Mouse (Mus musculus): ENCODE data around the gene Tnip2.

Tnip2 gene

DNA sequence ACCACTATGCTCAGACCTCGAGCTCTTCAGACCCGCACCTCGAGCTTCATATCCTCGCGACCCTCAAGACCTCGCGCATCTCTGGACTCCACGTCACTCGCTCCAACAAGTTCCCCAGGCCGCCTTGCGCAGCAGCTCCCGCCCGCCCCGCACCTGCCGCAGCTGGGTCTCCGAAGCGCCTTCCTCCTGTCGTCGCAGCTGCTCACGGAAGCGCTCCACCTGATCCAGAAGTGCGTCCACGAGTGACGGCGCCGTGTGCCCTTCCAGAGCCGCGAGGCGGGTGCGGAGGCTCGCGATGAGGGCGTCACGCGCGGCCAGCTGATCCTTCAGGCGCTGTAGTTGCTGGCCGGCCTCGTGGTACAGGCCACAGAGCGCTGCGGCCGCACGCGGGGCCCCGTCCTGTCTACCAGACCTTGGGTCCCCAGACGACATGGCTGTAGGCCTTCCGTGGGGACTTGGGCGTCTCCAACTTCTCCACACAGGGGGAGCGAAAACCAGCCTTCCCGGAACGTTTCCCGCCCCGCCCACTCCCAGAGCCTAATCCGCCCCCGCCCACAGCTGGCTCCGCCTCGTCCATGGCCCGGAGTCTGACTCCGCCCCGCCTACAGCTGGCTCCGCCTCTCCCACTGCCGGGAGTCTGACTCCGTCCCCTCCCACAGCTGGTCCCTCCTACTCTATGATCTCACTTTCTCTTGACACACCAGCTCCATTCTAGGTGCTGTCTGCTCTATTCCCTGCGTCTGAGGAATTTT is at the start of gene Tnip2:
Gene Tnip2, minus strand, starts transcription at position 526 of the 752 bp plus-strand sequence.
- in situ Hi-C loops (cut with MboI, MseI): loop anchor here in 1 of 2 experiments (10.0 kb wide), 1 partner anchor 261 kb away; no protein-coding TSS in a partner anchor

DNA sequence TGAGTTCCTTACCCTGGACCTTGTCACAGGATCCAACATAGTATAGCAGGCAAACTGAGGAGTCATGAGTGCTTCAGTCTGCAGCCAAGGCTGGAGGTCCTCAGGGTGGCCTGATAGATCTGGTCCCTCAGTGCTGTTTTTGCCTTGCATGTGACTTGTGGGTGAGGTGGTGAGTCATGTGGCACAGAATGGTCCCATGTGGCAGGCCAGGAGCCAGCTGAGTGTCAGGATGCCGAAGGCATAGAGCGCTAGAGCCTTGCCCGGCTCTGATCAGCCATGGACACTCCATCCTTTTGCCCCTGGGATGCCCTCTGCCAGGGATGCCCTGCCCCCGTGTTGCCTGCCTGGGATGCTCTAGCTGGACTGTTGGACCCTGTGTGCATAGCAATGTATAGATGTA is 38.0 kb upstream of the Tnip2 start:
- in situ Hi-C loops (cut with MboI, MseI): no loop called here

DNA sequence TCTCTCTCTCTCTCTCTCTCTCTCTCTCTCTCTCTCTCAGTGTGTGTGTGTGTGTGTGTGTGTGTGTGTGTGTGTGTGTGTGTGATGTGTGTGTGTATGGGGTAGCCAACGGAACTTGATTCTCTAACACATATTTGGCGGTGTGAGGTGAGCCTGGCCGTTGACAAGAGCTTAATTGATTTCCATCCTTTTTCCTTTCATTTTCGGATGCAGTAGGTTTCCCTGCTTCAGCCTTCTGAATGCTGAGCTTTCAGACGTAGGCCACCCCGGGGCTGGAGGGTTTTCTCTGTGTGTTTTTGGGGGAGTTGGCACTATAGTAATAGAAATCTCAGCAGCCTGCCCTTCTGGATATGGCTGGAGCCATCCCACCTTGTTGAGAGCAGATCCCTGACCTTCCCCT is 36.5 kb upstream of the Tnip2 start:
- in situ Hi-C loops (cut with MboI, MseI): no loop called here

DNA sequence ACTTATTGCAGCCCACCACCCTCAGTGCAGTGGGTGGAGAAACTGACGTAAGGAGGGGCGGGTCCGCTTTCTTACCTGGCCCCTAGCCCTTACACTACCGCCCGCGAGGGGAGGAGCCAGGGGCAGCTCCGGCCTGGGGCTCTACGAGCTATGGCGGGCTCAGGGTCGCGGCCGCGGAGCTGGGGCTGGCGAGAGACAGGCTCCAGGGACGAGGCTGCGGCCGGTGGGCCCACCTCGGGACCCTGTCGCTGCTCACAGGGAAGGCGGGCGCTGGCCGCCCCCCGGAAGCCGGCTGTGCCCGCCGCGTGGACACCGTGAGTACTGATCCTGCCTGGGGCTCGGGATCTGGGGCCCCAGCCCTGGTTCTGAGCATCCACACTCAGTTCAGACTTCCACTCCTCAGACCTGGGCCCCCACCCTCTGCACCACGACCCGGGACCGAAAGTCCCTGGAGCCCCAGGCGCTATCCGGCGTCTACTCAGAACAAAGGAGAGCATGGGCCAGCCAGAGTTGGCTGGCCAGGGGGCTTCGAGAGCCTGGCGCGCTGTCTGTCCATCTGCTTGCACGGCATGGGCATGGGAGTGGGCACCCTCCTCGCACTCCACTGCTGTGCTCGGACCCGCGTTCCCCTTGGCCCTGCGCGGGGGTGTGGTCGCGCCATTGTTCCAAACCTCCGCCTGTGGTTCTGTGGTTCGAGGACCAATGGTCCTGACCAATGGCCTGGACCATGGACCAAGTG is 35.9 kb upstream of the Tnip2 start:
- in situ Hi-C loops (cut with MboI, MseI): loop anchor here (5.0 kb wide), 1 partner anchor 88 kb away; the partner anchor contains the start of gene Mfsd10 (in 2 of the 2)

DNA sequence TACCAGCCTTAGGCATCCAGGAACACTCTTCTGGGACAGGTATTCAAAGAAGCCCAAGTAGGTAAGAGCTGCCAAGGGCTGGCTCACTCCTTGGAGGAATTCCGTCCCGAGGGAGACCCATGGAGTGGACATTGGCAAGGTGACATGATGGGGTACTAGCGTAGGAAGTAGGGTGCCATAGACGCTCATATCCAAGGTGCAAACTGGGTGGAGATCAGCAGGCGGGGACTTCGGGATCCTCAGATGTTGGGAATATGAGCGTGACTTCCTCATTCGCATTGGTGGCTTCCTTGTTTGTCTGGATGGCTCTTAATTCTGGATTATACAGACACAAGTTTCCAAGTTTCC is 35.3 kb upstream of the Tnip2 start:
- in situ Hi-C loops (cut with MboI, MseI): loop anchor here (5.0 kb wide), 1 partner anchor 88 kb away; the partner anchor contains the start of gene Mfsd10 (in 2 of the 2)

DNA sequence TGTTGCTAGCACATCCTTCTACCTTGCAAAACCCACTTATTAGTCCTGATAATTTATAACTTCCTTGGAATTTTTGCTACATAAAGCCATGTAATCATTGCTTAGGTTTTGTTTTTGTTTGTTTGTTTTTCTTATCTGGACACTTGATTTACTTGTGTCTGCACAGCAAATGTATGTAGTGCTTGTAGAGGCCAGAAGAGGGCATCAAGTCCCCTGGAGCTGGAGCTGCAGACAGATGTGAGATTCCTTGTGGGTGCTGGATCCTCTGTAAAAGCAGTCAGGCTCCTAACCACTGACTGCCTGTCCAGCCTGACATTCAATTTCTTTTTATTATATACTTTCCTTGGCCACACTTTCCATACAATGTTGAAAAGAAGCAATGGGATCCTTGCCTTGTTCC is 33.6 kb upstream of the Tnip2 start:
- in situ Hi-C loops (cut with MboI, MseI): loop anchor here (5.0 kb wide), 1 partner anchor 90 kb away; the partner anchor contains the start of gene Mfsd10 (in 2 of the 2)

DNA sequence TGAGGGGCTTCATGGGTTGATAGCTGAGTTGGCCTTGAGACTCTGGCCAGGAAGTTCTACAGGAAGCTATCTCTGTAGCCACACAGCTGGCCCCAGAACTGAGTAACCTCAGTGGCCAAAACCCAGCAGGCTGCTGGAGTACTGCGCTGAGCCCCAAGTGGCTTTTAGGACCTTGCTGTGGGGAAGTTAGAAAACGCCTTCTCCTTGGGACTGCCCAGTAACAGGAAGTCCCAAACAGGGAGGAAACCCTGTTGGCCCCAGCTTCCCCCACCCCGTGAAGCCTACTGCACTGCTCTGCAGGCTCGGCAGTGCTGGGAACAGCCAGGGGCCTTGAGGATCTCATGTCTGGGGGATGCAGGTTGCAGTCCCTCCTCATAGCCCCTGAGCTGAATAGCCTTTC is 29.3 kb upstream of the Tnip2 start:
- in situ Hi-C loops (cut with MboI, MseI): no loop called here

DNA sequence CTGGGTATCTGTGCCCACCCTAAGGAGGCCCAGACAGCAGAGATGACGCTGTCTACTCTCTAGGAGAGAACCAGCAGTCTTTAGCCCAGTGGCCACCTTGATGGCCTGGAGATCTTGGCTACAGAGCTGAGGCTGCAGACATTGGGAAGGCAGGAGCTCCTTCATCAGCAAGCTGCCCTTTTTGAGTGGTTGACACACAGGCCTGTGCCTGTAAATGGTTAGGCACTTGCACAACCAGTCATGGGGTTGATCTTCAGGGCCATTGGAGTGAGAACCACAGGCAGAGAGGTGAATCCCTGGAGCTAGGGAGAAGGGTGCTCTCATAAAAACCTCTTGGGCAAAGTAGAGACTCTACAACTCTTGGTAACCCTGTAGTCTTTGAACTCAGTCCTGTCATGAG is 28.4 kb upstream of the Tnip2 start:
- in situ Hi-C loops (cut with MboI, MseI): no loop called here

DNA sequence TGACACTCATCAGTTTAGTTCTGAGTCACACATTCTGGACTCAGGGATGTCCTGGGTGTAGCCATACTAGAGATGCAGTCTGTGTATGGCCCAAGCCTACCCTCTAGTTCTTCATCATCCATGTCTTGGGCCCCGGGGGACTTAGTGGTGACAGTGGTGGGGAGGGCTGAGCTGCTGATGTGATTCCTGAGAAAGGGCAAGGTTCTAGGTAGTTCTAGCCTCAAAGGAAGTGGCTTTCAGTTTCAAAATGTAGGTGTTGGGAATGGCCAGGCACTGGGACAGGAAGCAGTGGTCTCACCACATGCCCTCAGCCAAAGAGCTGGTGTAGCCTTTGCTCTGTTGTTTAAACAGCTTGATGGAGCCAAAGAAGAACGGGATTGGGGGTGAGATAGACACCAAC is 25.3 kb upstream of the Tnip2 start:
- in situ Hi-C loops (cut with MboI, MseI): no loop called here

DNA sequence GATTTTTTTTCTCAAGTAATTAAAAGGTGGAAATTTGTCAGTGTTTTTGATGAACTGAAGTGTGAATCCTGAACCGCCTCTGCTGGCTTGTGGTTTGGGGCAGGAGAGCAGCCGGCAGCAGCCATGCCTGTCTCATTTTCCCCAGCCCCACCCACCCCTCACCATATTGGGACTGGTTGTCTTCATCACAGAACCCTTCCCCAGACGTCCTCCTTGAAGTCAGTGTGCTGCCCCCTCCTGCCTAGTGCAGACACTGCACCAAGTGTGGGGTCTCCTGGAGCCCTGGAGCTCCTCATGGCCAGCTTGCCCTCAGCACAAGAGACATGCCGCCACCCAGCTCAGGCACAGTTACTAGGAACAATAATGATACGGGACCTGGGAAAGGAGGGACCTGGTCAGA is 24.7 kb upstream of the Tnip2 start:
- in situ Hi-C loops (cut with MboI, MseI): no loop called here

DNA sequence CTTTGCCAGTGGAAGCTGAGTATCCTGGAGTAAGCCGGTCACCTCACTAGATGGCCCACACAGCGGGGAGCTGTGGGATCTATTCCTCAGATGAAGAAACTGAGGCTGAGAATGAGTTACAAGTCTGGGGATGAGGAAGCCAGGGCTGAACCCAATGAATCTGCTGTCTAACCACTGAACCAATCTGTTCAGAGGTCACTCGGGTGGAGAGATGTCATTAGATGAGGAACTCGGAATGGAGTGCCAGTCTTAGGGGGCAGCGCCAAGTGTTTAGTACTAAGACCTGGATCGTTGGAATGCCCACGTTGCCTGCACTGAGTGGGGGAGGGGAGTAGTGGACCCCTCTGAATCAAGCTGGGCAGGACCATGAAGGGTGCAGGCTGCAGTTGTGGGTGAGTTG is 24.3 kb upstream of the Tnip2 start:
- in situ Hi-C loops (cut with MboI, MseI): no loop called here

DNA sequence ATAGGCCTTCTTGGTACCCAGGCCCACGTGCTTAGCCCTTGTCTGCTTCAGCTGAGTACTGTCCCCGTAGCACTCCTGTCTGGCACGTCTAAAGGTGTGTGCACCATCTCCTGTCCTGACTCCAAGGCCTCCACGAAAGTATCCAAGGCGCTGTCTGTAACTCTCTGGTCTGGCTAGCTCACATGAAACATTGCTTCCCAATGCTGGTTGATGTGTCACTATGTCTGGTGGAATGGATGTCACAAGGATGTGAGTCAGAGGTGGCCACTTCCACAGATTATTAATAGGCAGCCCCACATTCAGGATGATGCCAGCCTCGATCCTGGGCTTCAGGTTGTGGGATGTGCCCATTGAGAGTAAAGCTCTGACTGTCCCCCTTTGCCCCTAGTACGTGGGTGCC is 22.0 kb upstream of the Tnip2 start:
- in situ Hi-C loops (cut with MboI, MseI): no loop called here

DNA sequence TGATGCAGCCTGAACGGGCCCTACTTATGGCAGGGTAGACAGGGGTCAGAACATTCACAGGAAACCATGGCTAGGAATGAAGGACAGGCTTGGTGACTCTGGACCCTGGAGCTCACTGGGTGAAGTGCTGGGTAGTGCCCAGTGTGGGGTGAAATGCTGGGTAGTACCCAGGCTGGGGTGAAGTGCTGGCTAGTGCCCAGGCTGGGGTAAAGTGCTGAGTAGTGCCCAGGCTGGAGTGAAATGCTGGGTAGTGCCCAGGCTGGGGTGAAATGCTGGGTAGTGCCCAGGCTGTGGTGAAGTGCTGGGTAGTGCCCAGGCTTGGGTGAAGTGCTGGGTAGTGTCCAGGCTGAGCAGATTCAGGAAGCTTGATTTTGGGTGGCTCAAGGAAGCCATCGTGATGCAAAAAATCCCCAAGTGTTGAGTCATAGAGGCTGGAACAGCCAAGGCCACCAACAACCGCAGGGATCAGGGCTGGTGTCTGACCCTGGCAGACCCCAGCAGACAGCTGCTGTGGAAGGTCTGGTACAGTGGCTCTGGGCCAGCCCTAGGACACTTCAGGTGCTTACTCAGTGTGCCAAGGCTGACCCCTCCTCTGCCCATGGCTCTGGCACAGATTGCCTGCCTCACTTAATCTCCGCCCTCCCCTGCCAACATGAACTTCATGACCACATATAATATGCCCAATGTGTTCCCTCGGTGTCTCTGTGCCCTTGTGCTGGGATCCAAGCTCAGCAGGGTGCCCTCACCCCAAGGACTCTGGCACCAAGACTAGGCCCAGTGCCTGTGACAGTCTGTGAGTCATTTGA is 21.2 kb upstream of the Tnip2 start:
- in situ Hi-C loops (cut with MboI, MseI): no loop called here

DNA sequence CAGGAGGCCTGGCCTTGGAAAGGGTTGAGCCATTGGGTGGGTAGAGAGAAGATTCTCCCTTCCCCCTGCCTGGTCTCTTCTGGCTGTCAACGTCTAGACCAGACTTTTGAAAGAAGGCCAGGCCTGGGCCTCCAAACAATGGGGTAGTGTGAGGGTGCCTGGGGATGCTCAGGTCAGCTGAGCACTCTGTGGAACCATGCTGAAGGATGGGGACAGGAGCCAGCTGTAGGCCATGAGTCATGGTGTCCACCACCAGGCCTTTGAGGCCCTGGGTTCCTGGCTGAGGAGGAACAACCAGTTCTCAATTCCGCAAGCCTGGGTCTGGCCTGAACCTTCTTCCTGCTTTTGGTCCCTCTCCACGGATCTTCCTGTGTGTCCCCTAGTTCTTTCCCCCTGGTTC is 20.0 kb upstream of the Tnip2 start:
- in situ Hi-C loops (cut with MboI, MseI): no loop called here

DNA sequence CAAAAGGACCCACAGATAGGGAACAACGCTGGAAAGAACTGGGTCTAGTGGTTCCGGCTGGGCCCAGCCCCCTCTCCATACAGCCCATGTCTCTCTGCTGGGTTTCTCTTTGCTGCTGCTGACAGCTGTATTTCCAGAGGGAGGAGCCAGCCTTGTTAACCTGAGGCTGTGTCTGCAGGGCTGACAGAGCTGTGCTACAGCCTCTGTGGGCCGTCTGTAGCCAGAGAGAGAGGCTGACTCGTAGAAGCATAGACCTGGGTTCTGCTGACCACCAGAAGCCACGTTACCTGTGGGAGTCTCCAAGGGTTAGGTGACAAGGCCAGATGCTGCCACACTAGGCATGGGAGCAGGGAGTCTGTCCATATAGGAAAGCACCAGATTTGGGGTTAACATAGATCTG is 19.3 kb upstream of the Tnip2 start:
- in situ Hi-C loops (cut with MboI, MseI): no loop called here

DNA sequence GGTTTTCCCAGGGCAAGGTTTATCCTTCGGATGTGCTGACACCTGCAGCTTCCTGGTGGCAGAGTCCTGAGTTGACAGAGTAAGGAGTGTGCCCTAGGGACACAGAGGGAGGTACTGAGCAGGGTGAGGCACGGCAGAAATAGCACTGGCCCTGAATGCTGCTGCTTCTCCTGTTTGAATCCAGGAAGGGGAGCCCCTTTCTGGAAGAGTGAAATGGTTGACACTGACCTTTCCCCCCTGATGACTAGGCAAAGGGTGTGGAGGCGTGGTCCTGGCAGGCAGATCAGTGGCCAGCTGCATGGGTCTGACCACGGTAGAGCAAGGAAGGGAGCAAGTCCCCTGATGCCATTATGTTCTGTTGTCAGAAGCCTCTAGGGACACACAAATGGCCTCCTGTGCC is 16.9 kb upstream of the Tnip2 start:
- in situ Hi-C loops (cut with MboI, MseI): no loop called here

DNA sequence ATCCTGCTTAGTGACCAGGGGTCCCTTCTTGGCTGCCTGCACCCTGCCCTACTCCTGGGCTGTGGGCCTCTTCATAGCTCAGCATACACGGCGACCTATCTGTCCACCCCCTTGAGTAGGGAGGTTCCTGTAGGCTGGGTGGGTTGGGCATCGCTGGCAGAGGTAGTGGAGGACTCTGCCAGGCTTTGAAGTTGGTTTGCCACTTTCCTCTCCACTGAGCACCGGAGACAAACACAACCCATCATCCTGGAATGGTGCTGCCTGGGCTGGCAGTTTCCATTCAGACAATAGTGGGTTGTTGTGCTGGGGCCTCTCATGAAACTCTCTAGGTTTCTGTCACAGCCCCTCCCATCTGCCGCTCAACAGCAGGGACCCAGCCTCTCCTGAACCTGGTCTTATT is 16.3 kb upstream of the Tnip2 start:
- in situ Hi-C loops (cut with MboI, MseI): no loop called here

DNA sequence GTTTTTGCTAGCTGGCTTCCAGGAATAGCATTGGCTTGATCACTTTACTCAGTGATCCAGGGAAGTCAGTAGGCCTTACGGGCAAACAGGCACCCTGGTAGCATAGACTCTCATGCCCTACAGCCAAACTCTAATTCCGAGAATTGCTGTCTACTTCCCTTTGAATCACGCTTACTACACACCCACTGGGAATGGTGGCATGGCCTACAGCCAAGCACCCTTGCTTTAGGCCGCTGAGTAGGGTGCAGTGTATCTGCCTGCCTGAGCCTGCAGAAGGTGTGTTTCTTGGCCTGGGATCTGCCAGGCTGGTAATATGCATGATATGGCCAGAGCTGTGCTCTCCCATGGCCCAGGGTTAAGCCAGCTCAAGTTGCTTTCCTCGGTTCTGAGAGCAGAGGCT is 14.9 kb upstream of the Tnip2 start:
- in situ Hi-C loops (cut with MboI, MseI): no loop called here

DNA sequence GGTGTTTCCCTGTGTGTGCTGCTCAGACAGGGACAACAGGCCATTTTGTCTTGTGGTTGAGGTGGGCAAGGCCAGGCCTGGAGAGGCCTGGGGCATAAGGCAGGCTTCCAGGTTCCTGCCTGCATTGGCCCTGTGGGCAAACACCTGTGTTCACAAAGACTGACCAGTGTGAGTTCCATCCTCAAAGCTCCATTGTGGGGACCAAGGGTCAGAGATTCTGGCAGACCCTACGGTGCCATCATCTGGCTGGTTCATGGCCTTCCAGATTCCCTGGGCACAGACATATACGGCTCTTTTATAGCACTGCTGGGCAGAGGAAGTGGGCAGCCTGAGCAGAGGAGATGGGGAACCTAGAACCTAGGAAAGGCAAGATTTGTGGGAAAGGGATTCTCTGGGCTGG is 13.6 kb upstream of the Tnip2 start:
- in situ Hi-C loops (cut with MboI, MseI): no loop called here

DNA sequence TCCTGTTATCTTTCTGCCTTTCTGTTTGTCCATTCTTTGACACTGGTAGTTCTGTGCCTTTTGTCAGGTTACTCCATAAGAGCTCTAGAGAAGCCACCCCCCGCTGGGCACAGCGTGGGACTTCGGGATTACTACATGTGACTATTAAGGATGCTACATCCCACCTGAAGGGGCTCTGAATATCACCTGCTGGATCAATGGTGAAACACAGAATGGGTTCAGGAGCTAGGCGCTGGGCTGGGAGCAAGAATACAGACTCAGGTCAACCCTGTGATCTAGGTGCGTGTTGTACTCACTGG is 12.6 kb upstream of the Tnip2 start:
- in situ Hi-C loops (cut with MboI, MseI): no loop called here

DNA sequence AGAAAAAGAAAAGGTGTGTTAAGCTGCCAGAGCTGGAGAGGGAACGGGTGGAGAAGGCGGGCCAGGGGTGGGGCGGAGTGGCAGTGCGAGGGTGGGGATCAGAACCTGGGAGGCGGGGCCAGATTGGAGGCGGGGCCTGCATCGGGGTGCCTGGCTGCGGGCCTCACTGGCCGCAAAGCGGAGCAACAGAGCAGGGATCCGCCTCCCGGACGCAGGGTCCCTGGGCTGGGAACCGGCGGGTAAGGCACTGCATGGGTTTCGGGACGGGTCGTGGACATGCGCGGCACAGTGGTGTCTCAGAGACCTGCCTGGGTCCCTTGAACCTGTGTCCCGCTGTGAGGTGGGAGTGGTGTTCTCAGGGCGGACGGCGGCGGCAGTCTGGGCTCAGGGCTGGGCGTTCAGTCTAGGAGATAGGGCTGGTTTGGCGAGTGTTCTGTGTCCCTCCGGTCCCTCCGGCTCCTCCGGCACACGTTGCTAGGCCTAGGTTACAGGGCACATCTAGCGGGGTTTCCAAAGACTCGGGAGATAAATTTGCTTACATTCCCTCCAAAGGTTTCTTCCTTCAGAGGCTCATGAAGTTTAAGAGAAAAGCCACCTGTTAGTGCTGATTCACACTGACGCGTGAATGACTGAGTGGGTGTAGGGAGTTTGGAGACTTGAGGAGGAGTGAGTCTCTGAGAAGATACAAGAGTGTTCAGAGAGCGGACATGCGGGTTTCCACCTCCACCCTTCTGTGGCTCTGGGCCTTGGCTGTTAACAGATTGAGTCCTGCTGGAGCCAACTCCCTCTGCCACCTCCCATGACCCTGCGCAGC is 12.1 kb upstream of the Tnip2 start, which contains the start of gene Sh3bp2:
Gene Sh3bp2, plus strand, starts transcription at position 176 of the 814 bp plus-strand sequence.
- in situ Hi-C loops (cut with MboI, MseI): no loop called here

Measured in T-helper 17 cell (primary cell).